Mouse (Mus musculus): ENCODE measurements at regions not wholly inside any gene's neighbourhood (a gene's known extent, or its start where the extent isn't known, plus 50 kb on each side); places are given as distances from the start of the nearest gene placed in this dataset.

- no peak overlapping the region for H3K27ac ChIP-seq (ENCODE audit: insufficient read depth, low read depth, low read length)
- TF ChIP-seq POLR2A (IDR thresholded peaks at IDR 0.05; ENCODE audit: low read depth, low read length), result no peak
- no peak for TF ChIP-seq CTCF (conservative IDR thresholded peaks at IDR 0.05; ENCODE audit: insufficient read depth, insufficient read length, low read depth, low read length)
- 14% methylated on average over 5 of the region's 5 CpGs for WGBS
- H3K36me3 ChIP-seq (ENCODE audit: control insufficient read depth, insufficient read depth, low read length), result no peaks in the 10 kb centered on the region
- no peak overlapping the region for H3K4me3 ChIP-seq (ENCODE audit: insufficient read depth, low read depth, low read length)
- no peaks in the 10 kb centered on the region for H3K4me1 ChIP-seq (ENCODE audit: control insufficient read depth, insufficient read depth, low read length)
- peak; percentile 0 for DNase-seq
- no peaks in the 10 kb centered on the region for H3K27me3 ChIP-seq (replicated peaks; ENCODE audit: control insufficient read depth, insufficient read depth, low read length)
These were observed 90.3 kb upstream of the Tbx22 start for GRCm38 (mm10) chrX:107577501-107577900.

Data from kidney, adult 2 months (tissue).